Mouse (Mus musculus): ENCODE measurements around the gene Esrrg.
A peak's percentile ranks its signal among the peaks of the same experiment; 100 is the strongest.

Gene Esrrg

GRCm38 (mm10) chr1:187704921-187705320, 96.3 kb downstream of the Esrrg start:
- H3K4me1 ChIP-seq (replicated peaks; ENCODE audit: low read depth, low read length): no peaks in the 10 kb centered on the region
- TF ChIP-seq NANOG (IDR thresholded peaks at IDR 0.05; ENCODE audit: borderline replicate concordance, low read length) (no peak), CTCF (conservative IDR thresholded peaks at IDR 0.05; ENCODE audit: low read length) (no peak), POU5F1 (IDR thresholded peaks at IDR 0.05; ENCODE audit: borderline replicate concordance, low read length) (no peak)
- no peaks in the 10 kb centered on the region for H3K9me3 ChIP-seq (ENCODE audit: low read length)
- H3K27me3 ChIP-seq (ENCODE audit: insufficient read depth, low read length): no peaks in the 10 kb centered on the region
- no peaks in the 10 kb centered on the region for H3K36me3 ChIP-seq (ENCODE audit: insufficient read depth, low read length)
- no peak overlapping the region for H3K4me3 ChIP-seq (replicated peaks; ENCODE audit: low read length)

- no peaks in the 10 kb centered on the region for H3K36me3 ChIP-seq (ENCODE audit: insufficient read depth, low read length)
- no peaks in the 10 kb centered on the region for H3K4me1 ChIP-seq (replicated peaks; ENCODE audit: low read depth, low read length)
- no peaks in the 10 kb centered on the region for H3K27me3 ChIP-seq (ENCODE audit: insufficient read depth, low read length)
- no peaks in the 10 kb centered on the region for H3K9me3 ChIP-seq (ENCODE audit: low read length)
- no peak overlapping the region for H3K4me3 ChIP-seq (replicated peaks; ENCODE audit: low read length)
- TF ChIP-seq POU5F1 (IDR thresholded peaks at IDR 0.05; ENCODE audit: borderline replicate concordance, low read length) (no peak), NANOG (IDR thresholded peaks at IDR 0.05; ENCODE audit: borderline replicate concordance, low read length) (no peak)
Observed at GRCm38 (mm10) chr1:187705348-187705747, 96.8 kb downstream of the Esrrg start.

- no peak for TF ChIP-seq CTCF (conservative IDR thresholded peaks at IDR 0.05; ENCODE audit: low read length)
- no peak for TF ChIP-seq POU5F1 (IDR thresholded peaks at IDR 0.05; ENCODE audit: borderline replicate concordance, low read length)
- no peak for TF ChIP-seq NANOG (IDR thresholded peaks at IDR 0.05; ENCODE audit: borderline replicate concordance, low read length)
- Histone ChIP-seq H3K9me3 (ENCODE audit: low read length) (no peaks in the 10 kb centered on the region), H3K36me3 (ENCODE audit: insufficient read depth, low read length) (no peaks in the 10 kb centered on the region), H3K4me1 (replicated peaks; ENCODE audit: low read depth, low read length) (no peaks in the 10 kb centered on the region), H3K27me3 (ENCODE audit: insufficient read depth, low read length) (no peaks in the 10 kb centered on the region), H3K4me3 (replicated peaks; ENCODE audit: low read length) (no peak overlapping the region)
Observed at GRCm38 (mm10) chr1:187706046-187706445, 97.5 kb downstream of the Esrrg start.

- TF ChIP-seq CTCF (conservative IDR thresholded peaks at IDR 0.05; ENCODE audit: low read length) (no peak), POU5F1 (IDR thresholded peaks at IDR 0.05; ENCODE audit: borderline replicate concordance, low read length) (no peak), NANOG (IDR thresholded peaks at IDR 0.05; ENCODE audit: borderline replicate concordance, low read length) (no peak)
- Histone ChIP-seq H3K9me3 (ENCODE audit: low read length) (no peaks in the 10 kb centered on the region), H3K4me3 (replicated peaks; ENCODE audit: low read length) (no peak overlapping the region), H3K36me3 (ENCODE audit: insufficient read depth, low read length) (no peaks in the 10 kb centered on the region), H3K4me1 (replicated peaks; ENCODE audit: low read depth, low read length) (no peaks in the 10 kb centered on the region), H3K27me3 (ENCODE audit: insufficient read depth, low read length) (no peaks in the 10 kb centered on the region)
Observed at GRCm38 (mm10) chr1:187707176-187707575, 98.6 kb downstream of the Esrrg start.

GRCm38 (mm10) chr1:187710434-187710948, 101.9 kb downstream of the Esrrg start:
- Histone ChIP-seq H3K36me3 (ENCODE audit: insufficient read depth, low read length) (no peaks in the 10 kb centered on the region), H3K4me1 (replicated peaks; ENCODE audit: low read depth, low read length) (no peaks in the 10 kb centered on the region), H3K9me3 (ENCODE audit: low read length) (peaks cover 3% of the 10 kb centered on the region; the same call in 1 of the 2 replicates), H3K27me3 (ENCODE audit: insufficient read depth, low read length) (no peaks in the 10 kb centered on the region), H3K4me3 (replicated peaks; ENCODE audit: low read length) (no peak overlapping the region)
- TF ChIP-seq CTCF (conservative IDR thresholded peaks at IDR 0.05; ENCODE audit: low read length) (no peak), NANOG (IDR thresholded peaks at IDR 0.05; ENCODE audit: borderline replicate concordance, low read length) (no peak), POU5F1 (IDR thresholded peaks at IDR 0.05; ENCODE audit: borderline replicate concordance, low read length) (no peak)

GRCm38 (mm10) chr1:187721035-187721434, 112.4 kb downstream of the Esrrg start:
- Histone ChIP-seq H3K4me3 (replicated peaks; ENCODE audit: low read length) (no peak overlapping the region), H3K36me3 (ENCODE audit: insufficient read depth, low read length) (no peaks in the 10 kb centered on the region), H3K4me1 (replicated peaks; ENCODE audit: low read depth, low read length) (peaks cover 18% of the 10 kb centered on the region), H3K27me3 (ENCODE audit: insufficient read depth, low read length) (no peaks in the 10 kb centered on the region), H3K9me3 (ENCODE audit: low read length) (0 out of 2 replicates have a peak, but pooled peaks cover 4% of the 10 kb centered on the region)
- TF ChIP-seq NANOG (IDR thresholded peaks at IDR 0.05; ENCODE audit: borderline replicate concordance, low read length) (no peak), POU5F1 (IDR thresholded peaks at IDR 0.05; ENCODE audit: borderline replicate concordance, low read length) (no peak)

- Histone ChIP-seq H3K4me1 (replicated peaks; ENCODE audit: low read depth, low read length) (peaks cover 18% of the 10 kb centered on the region), H3K9me3 (ENCODE audit: low read length) (0 out of 2 replicates have a peak, but pooled peaks cover 4% of the 10 kb centered on the region), H3K4me3 (replicated peaks; ENCODE audit: low read length) (no peak overlapping the region), H3K27me3 (ENCODE audit: insufficient read depth, low read length) (no peaks in the 10 kb centered on the region), H3K36me3 (ENCODE audit: insufficient read depth, low read length) (no peaks in the 10 kb centered on the region)
- no peak for TF ChIP-seq NANOG (IDR thresholded peaks at IDR 0.05; ENCODE audit: borderline replicate concordance, low read length)
- no peak for TF ChIP-seq POU5F1 (IDR thresholded peaks at IDR 0.05; ENCODE audit: borderline replicate concordance, low read length)
Observed at GRCm38 (mm10) chr1:187722016-187722415, 113.4 kb downstream of the Esrrg start.

GRCm38 (mm10) chr1:187724651-187725050, 116.1 kb downstream of the Esrrg start:
- Histone ChIP-seq H3K27me3 (ENCODE audit: insufficient read depth, low read length) (no peaks in the 10 kb centered on the region), H3K4me3 (replicated peaks; ENCODE audit: low read length) (no peak overlapping the region), H3K9me3 (ENCODE audit: low read length) (0 out of 2 replicates have a peak, but pooled peaks cover 4% of the 10 kb centered on the region), H3K36me3 (ENCODE audit: insufficient read depth, low read length) (no peaks in the 10 kb centered on the region), H3K4me1 (replicated peaks; ENCODE audit: low read depth, low read length) (peaks cover 18% of the 10 kb centered on the region)
- TF ChIP-seq CTCF (conservative IDR thresholded peaks at IDR 0.05; ENCODE audit: low read length): no peak
- TF ChIP-seq NANOG (IDR thresholded peaks at IDR 0.05; ENCODE audit: borderline replicate concordance, low read length): peak; percentile 31; the same call in 1 of the 2 replicates
- no peak for TF ChIP-seq POU5F1 (IDR thresholded peaks at IDR 0.05; ENCODE audit: borderline replicate concordance, low read length)

GRCm38 (mm10) chr1:187725351-187725750, 116.8 kb downstream of the Esrrg start:
- no peak for TF ChIP-seq POU5F1 (IDR thresholded peaks at IDR 0.05; ENCODE audit: borderline replicate concordance, low read length)
- no peak for TF ChIP-seq NANOG (IDR thresholded peaks at IDR 0.05; ENCODE audit: borderline replicate concordance, low read length)
- TF ChIP-seq CTCF (conservative IDR thresholded peaks at IDR 0.05; ENCODE audit: low read length): no peak

More at GRCm38 (mm10) chr1:187725351-187725750, 116.8 kb downstream of the Esrrg start:
- Histone ChIP-seq H3K4me3 (replicated peaks; ENCODE audit: low read length) (no peak overlapping the region), H3K27me3 (ENCODE audit: insufficient read depth, low read length) (no peaks in the 10 kb centered on the region), H3K4me1 (replicated peaks; ENCODE audit: low read depth, low read length) (peaks cover 18% of the 10 kb centered on the region), H3K36me3 (ENCODE audit: insufficient read depth, low read length) (no peaks in the 10 kb centered on the region), H3K9me3 (ENCODE audit: low read length) (no peaks in the 10 kb centered on the region)

All from E14TG2a.4 (cell line).